Mouse (Mus musculus) brain, embryonic 14.5 days (tissue): ENCODE measurements at regions not wholly inside any gene's neighbourhood (a gene's known extent, or its start where the extent isn't known, plus 50 kb on each side); places are given as distances from the start of the nearest gene placed in this dataset.

Experiments used
- CTCF ChIP-seq: fragments of 200-500 bp; IDR thresholded peaks from 2 replicates; pipeline ENCODE4 v1.5.1; 2012; ENCODE audit warnings: inconsistent platforms, mild to moderate bottlenecking, moderate library complexity, borderline replicate concordance; ENCODE audit not compliant: insufficient read depth, insufficient read length; ENCODE audit errors: extremely low read depth
- POLR2A ChIP-seq: fragments of 200-500 bp; IDR thresholded peaks from 2 replicates; pipeline ENCODE4 v1.6.1; 2012; ENCODE audit warnings: mild to moderate bottlenecking, inconsistent platforms, borderline replicate concordance; ENCODE audit not compliant: poor library complexity, insufficient read depth, insufficient read length, severe bottlenecking; ENCODE audit errors: extremely low read depth

DNA sequence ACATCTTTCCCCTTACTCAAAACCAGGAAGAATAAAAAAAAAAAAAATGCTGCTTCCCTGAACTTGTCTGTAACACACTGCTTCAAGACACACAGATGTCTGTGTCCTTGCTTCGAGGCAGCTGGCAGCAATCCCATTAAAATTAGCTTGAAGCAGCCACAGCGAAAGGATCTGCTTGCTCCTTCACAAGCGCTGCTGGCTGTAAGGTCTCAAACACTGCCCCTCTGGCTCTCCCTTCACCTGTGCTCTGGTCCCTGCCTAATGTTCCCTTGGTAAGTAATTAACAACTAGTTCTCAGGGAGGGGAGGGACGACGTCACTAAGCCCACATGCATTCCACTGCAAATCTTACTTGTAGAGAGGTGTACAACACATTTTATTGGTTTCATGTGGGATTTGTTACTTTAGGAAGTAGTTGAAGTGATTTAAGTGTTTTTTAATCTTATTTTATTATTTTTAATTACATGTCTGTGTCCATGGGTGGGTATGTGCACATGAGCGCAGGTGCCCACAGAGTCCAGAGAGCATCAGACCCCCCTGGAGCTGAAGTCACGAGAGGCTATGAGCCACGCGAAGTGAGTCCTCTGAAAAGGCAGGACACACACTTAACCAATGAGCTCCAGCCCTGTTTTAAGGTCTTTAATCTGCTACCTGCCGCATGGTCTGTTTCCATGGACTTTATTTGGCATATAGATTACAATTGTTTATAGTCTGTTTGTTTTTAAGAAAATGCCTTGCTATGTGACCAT, 61.1 kb upstream of the Cers6 start:
- TF ChIP-seq CTCF (no peak), POLR2A (no peak)
